Mouse (Mus musculus): ENCODE data around the gene Sik3. TPM values are rescaled to one million over a fixed set of nuclear protein-coding genes. Genes with fewer than 3 reads are reported as not detected.

Sik3 gene
- polyA plus RNA-seq, 2 experiments: 13.7 to 23.9 TPM

GRCm38 (mm10) chr9:46256658-46257385, 244.2 kb downstream of the Sik3 start:
- H3K36me3 ChIP-seq (ENCODE audit: control insufficient read depth, insufficient read depth, low read length): no peaks in the 10 kb centered on the region
- H3K4me1 ChIP-seq (ENCODE audit: control insufficient read depth, insufficient read depth, low read length): no peaks in the 10 kb centered on the region
- ATAC-seq (ENCODE audit: low FRiP score, low read depth) (no peak), DNase-seq (ENCODE audit: low spot score) (no peak)
- H3K27me3 ChIP-seq (ENCODE audit: control insufficient read depth, insufficient read depth, low read length): no peaks in the 10 kb centered on the region
- no peaks in the 10 kb centered on the region for H3K9me3 ChIP-seq (ENCODE audit: control insufficient read depth, low read length)
- 90% methylated on average over 10 of the region's 10 CpGs for WGBS
- H3K4me3 ChIP-seq (replicated peaks; ENCODE audit: low read length): no peak overlapping the region
- H3K4me2 ChIP-seq (replicated peaks; ENCODE audit: low read depth, low read length, severe bottlenecking): no peak overlapping the region
- no peak overlapping the region for H3K27ac ChIP-seq (replicated peaks; ENCODE audit: low read depth, low read length)
- no peak for TF ChIP-seq POLR2A (IDR thresholded peaks at IDR 0.05; ENCODE audit: borderline replicate concordance, extremely low read depth, insufficient read depth, insufficient read length)
- H3K9ac ChIP-seq (ENCODE audit: low read depth, low read length, severe bottlenecking): no peak overlapping the region

GRCm38 (mm10) chr9:46257546-46257945, 244.9 kb downstream of the Sik3 start:
- no peak overlapping the region for H3K4me2 ChIP-seq (replicated peaks; ENCODE audit: low read depth, low read length, severe bottlenecking)
- no peak overlapping the region for H3K27ac ChIP-seq (replicated peaks; ENCODE audit: low read depth, low read length)
- H3K4me3 ChIP-seq (replicated peaks; ENCODE audit: low read length): no peak overlapping the region
- no peaks in the 10 kb centered on the region for H3K4me1 ChIP-seq (ENCODE audit: control insufficient read depth, insufficient read depth, low read length)
- WGBS: 91% methylated on average over 3 of the region's 3 CpGs
- no peak for ATAC-seq (ENCODE audit: low FRiP score, low read depth)
- DNase-seq (ENCODE audit: low spot score): no peak
- TF ChIP-seq POLR2A (IDR thresholded peaks at IDR 0.05; ENCODE audit: borderline replicate concordance, extremely low read depth, insufficient read depth, insufficient read length): no peak
- no peaks in the 10 kb centered on the region for H3K27me3 ChIP-seq (ENCODE audit: control insufficient read depth, insufficient read depth, low read length)
- no peaks in the 10 kb centered on the region for H3K9me3 ChIP-seq (ENCODE audit: control insufficient read depth, low read length)
- no peak overlapping the region for H3K9ac ChIP-seq (ENCODE audit: low read depth, low read length, severe bottlenecking)
- no peaks in the 10 kb centered on the region for H3K36me3 ChIP-seq (ENCODE audit: control insufficient read depth, insufficient read depth, low read length)

- H3K27me3 ChIP-seq (ENCODE audit: control insufficient read depth, insufficient read depth, low read length): no peaks in the 10 kb centered on the region
- H3K4me2 ChIP-seq (replicated peaks; ENCODE audit: low read depth, low read length, severe bottlenecking): no peak overlapping the region
- H3K9ac ChIP-seq (ENCODE audit: low read depth, low read length, severe bottlenecking): no peak overlapping the region
- no peak for DNase-seq (ENCODE audit: low spot score)
- no peak overlapping the region for H3K27ac ChIP-seq (replicated peaks; ENCODE audit: low read depth, low read length)
- H3K4me3 ChIP-seq (replicated peaks; ENCODE audit: low read length): no peak overlapping the region
- no peak for ATAC-seq (ENCODE audit: low FRiP score, low read depth)
- no peak for TF ChIP-seq POLR2A (IDR thresholded peaks at IDR 0.05; ENCODE audit: borderline replicate concordance, extremely low read depth, insufficient read depth, insufficient read length)
- WGBS: 86% methylated on average over 6 of the region's 6 CpGs
- H3K9me3 ChIP-seq (ENCODE audit: control insufficient read depth, low read length): no peaks in the 10 kb centered on the region
- no peaks in the 10 kb centered on the region for H3K36me3 ChIP-seq (ENCODE audit: control insufficient read depth, insufficient read depth, low read length)
- H3K4me1 ChIP-seq (ENCODE audit: control insufficient read depth, insufficient read depth, low read length): no peaks in the 10 kb centered on the region
These were observed 246.5 kb downstream of the Sik3 start for GRCm38 (mm10) chr9:46259111-46259510.

GRCm38 (mm10) chr9:46261131-46261530, 248.5 kb downstream of the Sik3 start:
- no peak overlapping the region for H3K9ac ChIP-seq (ENCODE audit: low read depth, low read length, severe bottlenecking)
- ATAC-seq (ENCODE audit: low FRiP score, low read depth) (no peak), DNase-seq (ENCODE audit: low spot score) (no peak)
- TF ChIP-seq POLR2A (IDR thresholded peaks at IDR 0.05; ENCODE audit: borderline replicate concordance, extremely low read depth, insufficient read depth, insufficient read length): no peak
- 86% methylated on average over 7 of the region's 7 CpGs for WGBS
- H3K4me3 ChIP-seq (replicated peaks; ENCODE audit: low read length): no peak overlapping the region
- no peaks in the 10 kb centered on the region for H3K36me3 ChIP-seq (ENCODE audit: control insufficient read depth, insufficient read depth, low read length)
- no peak overlapping the region for H3K27ac ChIP-seq (replicated peaks; ENCODE audit: low read depth, low read length)
- no peak overlapping the region for H3K4me2 ChIP-seq (replicated peaks; ENCODE audit: low read depth, low read length, severe bottlenecking)
- no peaks in the 10 kb centered on the region for H3K27me3 ChIP-seq (ENCODE audit: control insufficient read depth, insufficient read depth, low read length)
- no peaks in the 10 kb centered on the region for H3K4me1 ChIP-seq (ENCODE audit: control insufficient read depth, insufficient read depth, low read length)
- no peaks in the 10 kb centered on the region for H3K9me3 ChIP-seq (ENCODE audit: control insufficient read depth, low read length)

GRCm38 (mm10) chr9:46268343-46268873, 255.8 kb downstream of the Sik3 start, which contains the start of gene Apoa5:
Gene Apoa5 (plus strand): TSS chr9:46268633.
- Histone ChIP-seq H3K4me2 (replicated peaks; ENCODE audit: low read depth, low read length, severe bottlenecking) (no peak within 1 kb of the TSS), H3K27me3 (ENCODE audit: control insufficient read depth, insufficient read depth, low read length) (no peaks in the 10 kb centered on the region), H3K9me3 (ENCODE audit: control insufficient read depth, low read length) (no peaks in the 10 kb centered on the region), H3K27ac (replicated peaks; ENCODE audit: low read depth, low read length) (no peak within 1 kb of the TSS), H3K9ac (ENCODE audit: low read depth, low read length, severe bottlenecking) (no peak within 1 kb of the TSS), H3K4me3 (replicated peaks; ENCODE audit: low read length) (no peak within 1 kb of the TSS), H3K36me3 (ENCODE audit: control insufficient read depth, insufficient read depth, low read length) (no peaks in the 10 kb centered on the region), H3K4me1 (ENCODE audit: control insufficient read depth, insufficient read depth, low read length) (no peaks in the 10 kb centered on the region)
- 46% methylated on average over 7 of the region's 7 CpGs for WGBS
- ATAC-seq (ENCODE audit: low FRiP score, low read depth) (no peak), DNase-seq (ENCODE audit: low spot score) (no peak)
- TF ChIP-seq POLR2A (IDR thresholded peaks at IDR 0.05; ENCODE audit: borderline replicate concordance, extremely low read depth, insufficient read depth, insufficient read length): no peak
